Comparison of ENCODE assay signal across 9 mouse cellular contexts in genomic region chr16:18543151-18543829, GRCm38 (mm10). TPM values are rescaled to one million over a fixed set of nuclear protein-coding genes. Genes with fewer than 3 reads are reported as not detected.
DNase-seq lines count a peak whose midpoint lies in the region; ATAC-seq and TF ChIP-seq lines count a peak whose summit lies in the region.
"Had no signal": no experiment of that assay in that cellular context is flagged by ENCODE, and none has a peak within 500 bp of the region (broad histone marks: within the 10 kb centered on the region; RNA-seq: fewer than 3 reads in every experiment).

No protein-coding gene starts in this region.

- no peak overlapping the region for H3K4me3 ChIP-seq in heart, adult 2 months
- H3K4me3 ChIP-seq in lung, postnatal 0 days (ENCODE audit: low read depth, low read length): no peak overlapping the region
- no peak overlapping the region for H3K4me3 ChIP-seq in lung, adult 2 months (replicated peaks; ENCODE audit: extremely low read depth, low read depth, low read length)
- H3K4me3 ChIP-seq in hindbrain, embryonic 16.5 days (ENCODE audit: low read length): no peak overlapping the region

- no peaks in the 10 kb centered on the region for H3K4me1 ChIP-seq in heart, adult 2 months (ENCODE audit: control insufficient read depth, insufficient read depth, low read length)
- H3K4me1 ChIP-seq in lung, postnatal 0 days (ENCODE audit: insufficient read depth, low read depth, low read length): no peaks in the 10 kb centered on the region
- H3K4me1 ChIP-seq in lung, adult 2 months (ENCODE audit: control insufficient read depth, insufficient read depth, low read length): no peaks in the 10 kb centered on the region
- H3K4me1 ChIP-seq in hindbrain, embryonic 16.5 days (ENCODE audit: control insufficient read depth, insufficient read depth, low read depth, low read length): peaks cover 5% of the 10 kb centered on the region

- no peaks in the 10 kb centered on the region for H3K27me3 ChIP-seq in heart, adult 2 months (ENCODE audit: control insufficient read depth, insufficient read depth, low read length)
- no peaks in the 10 kb centered on the region for H3K27me3 ChIP-seq in lung, postnatal 0 days (replicated peaks; ENCODE audit: insufficient read depth, low read length)
- H3K27me3 ChIP-seq in hindbrain, embryonic 16.5 days (replicated peaks; ENCODE audit: control insufficient read depth, insufficient read depth, low read length): no peaks in the 10 kb centered on the region

- H3K9me3 ChIP-seq in lung, postnatal 0 days (ENCODE audit: low read length): no peaks in the 10 kb centered on the region
- H3K9me3 ChIP-seq in hindbrain, embryonic 16.5 days (ENCODE audit: control insufficient read depth, low read length): no peaks in the 10 kb centered on the region

- TF ChIP-seq EP300 in heart, adult 2 months (IDR thresholded peaks at IDR 0.05; ENCODE audit: insufficient read depth, low read depth, low read length): no peak
- no peak for TF ChIP-seq EP300 in lung, postnatal 0 days (IDR thresholded peaks at IDR 0.05)

- ATAC-seq in lung, postnatal 0 days: peak; percentile 83
- peak; percentile 53 for ATAC-seq in hindbrain, embryonic 16.5 days

- intact Hi-C loops in heart, postnatal 10 days (cut with DNase I): no loop called here
- intact Hi-C loops in heart, adult 2 months (cut with DNase I): no loop called here

- no peaks in the 10 kb centered on the region for H3K36me3 ChIP-seq in heart, adult 2 months (ENCODE audit: control insufficient read depth, insufficient read depth, low read length)
- H3K36me3 ChIP-seq in lung, postnatal 0 days (ENCODE audit: insufficient read depth, low read length): no peaks in the 10 kb centered on the region
- H3K36me3 ChIP-seq in hindbrain, embryonic 16.5 days (ENCODE audit: control insufficient read depth, insufficient read depth, low read length): no peaks in the 10 kb centered on the region

- H3K79me2 ChIP-seq in heart, adult 2 months (replicated peaks; ENCODE audit: control insufficient read depth, insufficient read depth, low read length): no peaks in the 10 kb centered on the region

- no peak for TF ChIP-seq CTCF in heart, adult 2 months (IDR thresholded peaks at IDR 0.05)
- no peak for TF ChIP-seq CTCF in lung, postnatal 0 days (IDR thresholded peaks at IDR 0.05)
- no peak for TF ChIP-seq CTCF in lung, adult 2 months (IDR thresholded peaks at IDR 0.05; ENCODE audit: insufficient read depth, low read length)

- no peak overlapping the region for H3K9ac ChIP-seq in heart, adult 2 months (ENCODE audit: low read depth, low read length)
- H3K9ac ChIP-seq in lung, postnatal 0 days (replicated peaks; ENCODE audit: low read depth): no peak overlapping the region
- no peak overlapping the region for H3K9ac ChIP-seq in hindbrain, embryonic 16.5 days (ENCODE audit: low read depth, low read length)

- DNase-seq in heart, postnatal 10 days: peak; percentile 38 to 41
- no peak for DNase-seq in heart, adult 2 months
- DNase-seq in lung, postnatal 0 days (ENCODE audit: low spot score): peak; percentile 75
- DNase-seq in lung, adult 2 months: no peak
- peak; percentile 52 for DNase-seq in adrenal gland, postnatal 25 days
- DNase-seq in cerebellum, adult 11 months: no peak
- DNase-seq in embryo, embryonic 11 days: no peak
- DNase-seq: cerebellum, adult 18-20 months had no signal

- H3K27ac ChIP-seq in heart, adult 2 months: no peak overlapping the region
- no peak overlapping the region for H3K27ac ChIP-seq in lung, postnatal 0 days (ENCODE audit: low read length)
- H3K27ac ChIP-seq in hindbrain, embryonic 16.5 days (ENCODE audit: low read depth, low read length): no peak overlapping the region

- no peak for TF ChIP-seq POLR2A in heart, adult 2 months (IDR thresholded peaks at IDR 0.05; ENCODE audit: insufficient read depth, low read depth, low read length)
- no peak for TF ChIP-seq POLR2A in lung, adult 2 months (IDR thresholded peaks at IDR 0.05; ENCODE audit: borderline replicate concordance, extremely low read depth, low read depth, low read length)

- WGBS in heart, adult 2 months: 50% methylated on average over 8 of the region's 8 CpGs
- 40% methylated on average over 8 of the region's 8 CpGs for WGBS in lung, postnatal 0 days
- 53% methylated on average over 8 of the region's 8 CpGs for WGBS in lung, adult 2 months
- WGBS in hindbrain, embryonic 16.5 days: 29% methylated on average over 8 of the region's 8 CpGs

- H3K4me2 ChIP-seq in lung, postnatal 0 days (replicated peaks; ENCODE audit: low read depth, low read length): no peak overlapping the region
- no peak overlapping the region for H3K4me2 ChIP-seq in hindbrain, embryonic 16.5 days (ENCODE audit: low read length)

RNA-seq across cellular contexts. Expression of gene Rtl10, which starts 44.6 kb away (rescaled TPM):
- 1 to 10 TPM; 4.0 to 5.6 TPM for total RNA-seq in heart, postnatal 10 days (2021)
- total RNA-seq in heart, adult 2 months (2021): 1 to 10 TPM; 3.4 to 3.9 TPM
- polyA plus RNA-seq in heart, adult 2 months (2012; rRNA removed): 3.1 and 3.4 TPM in 2 replicates
- 1.1 TPM in 2 replicates for polyA plus RNA-seq in lung, postnatal 0 days (2015; fragmentation: Nextera tagmentation; extraction: Ambion mirVana)
- polyA plus RNA-seq in lung, adult 2 months (2012; rRNA removed): 5.9 and 6.5 TPM in 2 replicates
- total RNA-seq in adrenal gland, postnatal 25 days (2021): 7.1 and 8.6 TPM in 2 replicates
- polyA plus RNA-seq in hindbrain, embryonic 16.5 days (2015; fragmentation: Nextera tagmentation; extraction: Ambion mirVana): 3.2 and 3.6 TPM in 2 replicates

RNA-seq across cellular contexts. Expression of gene Gnb1l, which starts 44.8 kb away (rescaled TPM):
- total RNA-seq in heart, postnatal 10 days (2021): 1 to 10 TPM; 6.4 to 6.9 TPM
- 1 to 10 TPM; 5.3 to 7.4 TPM for total RNA-seq in heart, adult 2 months (2021)
- polyA plus RNA-seq in heart, adult 2 months (2012; rRNA removed): 5.5 and 8.5 TPM in 2 replicates
- 8.1 and 8.4 TPM in 2 replicates for polyA plus RNA-seq in lung, postnatal 0 days (2015; fragmentation: Nextera tagmentation; extraction: Ambion mirVana)
- 9.4 and 11.3 TPM in 2 replicates for polyA plus RNA-seq in lung, adult 2 months (2012; rRNA removed)
- total RNA-seq in adrenal gland, postnatal 25 days (2021): 4.0 and 9.4 TPM in 2 replicates
- 16.4 and 19.3 TPM in 2 replicates for polyA plus RNA-seq in hindbrain, embryonic 16.5 days (2015; fragmentation: Nextera tagmentation; extraction: Ambion mirVana)

RNA-seq across cellular contexts. Expression of gene Tbx1, which starts 47.2 kb away (rescaled TPM):
- total RNA-seq in heart, postnatal 10 days (2021): 1 to 10 TPM in 1 of 2 experiments, under 1 TPM in 1; 0.57 to 1.1 TPM
- 1 to 10 TPM in 1 of 2 experiments, under 1 TPM in 1; 0.68 to 1.1 TPM for total RNA-seq in heart, adult 2 months (2021)
- 0.91 and 1.3 TPM in 2 replicates for polyA plus RNA-seq in heart, adult 2 months (2012; rRNA removed)
- 7.6 and 7.8 TPM in 2 replicates for polyA plus RNA-seq in lung, postnatal 0 days (2015; fragmentation: Nextera tagmentation; extraction: Ambion mirVana)
- 32.5 and 38.4 TPM in 2 replicates for polyA plus RNA-seq in lung, adult 2 months (2012; rRNA removed)
- total RNA-seq in adrenal gland, postnatal 25 days (2021): 0.52 TPM in 1 of 2 replicates, not detected in the other
- 0.89 and 0.90 TPM in 2 replicates for polyA plus RNA-seq in hindbrain, embryonic 16.5 days (2015; fragmentation: Nextera tagmentation; extraction: Ambion mirVana)

Comparison
In these comparisons a context has a peak if more than half of its experiments do, and no peak if none do; other contexts are left out.
1. DNase-seq: peak in heart, postnatal 10 days (2 of 2), lung, postnatal 0 days (single experiment) and adrenal gland, postnatal 25 days (single experiment); none in heart, adult 2 months (0 of 2), lung, adult 2 months (single experiment), cerebellum, adult 11 months (single experiment) and embryo, embryonic 11 days (single experiment).